Mouse (Mus musculus) megakaryocyte-erythroid progenitor cell, adult 5-6 weeks (primary cell): ENCODE results near the gene Dvl2. TPM values are rescaled to one million over a fixed set of nuclear protein-coding genes. Genes with fewer than 3 reads are reported as not detected.

Source experiments
- ATAC-seq: replicated peaks from 2 replicates; pipeline ENCODE4 v1.8.0; 2016; ENCODE audit warnings: mild to moderate bottlenecking, inconsistent platforms; ENCODE audit not compliant: severe bottlenecking, poor library complexity, low FRiP score, low TSS enrichment
- total RNA-seq, 2 experiments: library from RNA; stranded (forward) in 1 of 2; stranded (reverse) in 1 of 2; fragments of 200-1000, 215-1000 nt in 1 of 2; fragments of >200 nt in 1 of 2; fragmentation: Nextera tagmentation in 1 of 2; gene quantifications; 2 replicates each; pipeline ENCODE4 v1.2.3; 2014 to 2017

Gene Dvl2
- total RNA-seq, 2 experiments from 2014 or later = 20.8 to 30.0 TPM

DNA sequence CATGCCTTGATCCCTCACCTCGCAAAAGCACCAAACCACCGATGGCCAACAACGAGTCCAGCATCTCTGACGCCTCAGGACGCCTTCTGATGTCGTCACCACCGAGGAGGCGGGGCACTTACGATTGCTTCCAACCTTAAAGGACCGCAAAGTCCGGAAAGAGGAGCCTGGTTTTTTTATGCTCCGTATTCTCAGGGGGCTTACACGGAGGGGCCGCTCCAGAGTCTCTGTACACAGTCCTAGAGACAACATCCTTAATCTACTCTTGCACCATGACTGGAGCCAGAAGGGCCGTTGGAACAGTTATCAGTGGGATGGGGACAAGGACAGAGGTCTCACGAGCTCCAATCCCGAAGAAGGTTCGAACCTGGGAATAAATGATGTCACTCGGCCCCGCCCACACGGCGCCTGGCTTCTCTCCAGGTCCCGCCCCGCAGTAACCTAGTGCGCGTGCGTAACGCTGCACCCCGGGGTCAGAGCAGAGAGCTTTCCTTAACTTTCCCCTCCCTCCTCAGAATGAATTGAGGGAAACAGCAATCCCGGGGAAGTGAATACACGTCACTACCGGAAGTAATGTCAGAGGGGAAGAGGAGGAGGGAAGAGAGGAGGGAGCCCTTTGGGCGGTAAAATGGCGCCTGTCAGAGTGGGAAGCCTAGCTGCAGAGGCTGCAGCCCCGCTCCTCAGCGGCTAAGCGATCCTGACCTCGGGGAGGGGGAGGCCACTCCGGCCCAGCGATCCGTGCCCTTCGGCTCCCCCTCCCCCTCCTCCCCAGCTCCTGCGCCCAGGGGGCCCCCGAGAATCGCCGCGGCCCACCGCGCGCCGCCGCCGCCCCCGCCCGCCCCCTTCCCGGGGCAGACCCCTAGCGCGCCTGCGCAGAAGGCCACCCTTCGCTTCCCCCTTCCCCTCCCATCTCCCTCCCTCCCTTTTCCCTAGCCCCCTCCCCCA, 19.9 kb upstream of the Dvl2 start:
- ATAC-seq = peak; percentile 89

DNA sequence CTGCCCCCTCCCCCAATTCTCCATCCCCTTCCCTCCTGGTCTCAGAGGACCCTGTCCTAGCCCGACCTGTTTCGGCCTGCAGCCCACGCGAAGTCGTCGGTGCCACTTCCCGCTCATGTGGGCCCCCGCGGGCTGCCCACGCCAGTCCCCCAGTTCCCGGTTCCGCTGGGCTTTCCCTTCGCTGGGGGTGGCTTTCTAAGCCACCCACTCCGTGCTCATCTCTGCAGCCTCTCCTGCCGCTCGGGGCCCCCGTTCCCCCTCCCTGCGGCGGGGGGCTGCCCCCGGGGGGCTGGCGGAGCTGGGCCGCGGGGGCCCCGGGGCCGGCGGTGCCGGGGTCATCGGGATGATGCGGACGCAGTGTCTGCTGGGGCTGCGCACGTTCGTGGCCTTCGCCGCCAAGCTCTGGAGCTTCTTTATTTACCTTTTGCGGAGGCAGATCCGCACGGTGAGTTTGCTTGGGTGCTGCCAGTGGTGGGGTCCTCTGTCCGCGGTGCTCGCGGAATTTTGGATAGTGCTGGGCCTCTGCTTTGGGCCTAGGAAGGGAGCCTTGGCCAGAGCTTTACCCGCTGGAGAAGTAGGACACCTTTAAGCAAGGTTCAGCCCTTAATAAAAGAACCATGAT, 19.1 kb upstream of the Dvl2 start, which contains the start of gene Ctdnep1:
Gene Ctdnep1, plus strand, starts transcription at position 16 of the 622 bp plus-strand sequence.
- no peak for ATAC-seq

DNA sequence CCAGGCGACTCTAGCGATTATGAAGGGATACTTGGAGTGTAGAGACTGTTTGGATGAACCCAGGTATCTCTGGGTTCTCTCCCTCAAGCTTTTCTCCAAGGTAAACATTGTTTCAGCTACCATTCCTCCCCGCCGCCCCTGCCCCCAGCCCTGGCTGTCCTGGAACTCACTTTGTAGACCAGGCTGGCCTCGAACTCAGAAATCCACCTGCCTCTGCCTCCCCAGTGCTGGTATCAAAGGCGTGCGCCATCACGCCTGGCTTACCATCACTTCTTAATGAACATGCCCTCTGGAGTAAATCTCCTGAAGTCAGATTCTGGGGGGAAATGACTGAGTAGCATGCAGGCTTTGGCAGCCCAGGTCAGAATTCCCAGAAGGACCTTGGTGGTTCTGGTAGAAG, 18.2 kb upstream of the Dvl2 start, which contains the start of gene Elp5:
Gene Elp5, minus strand, starts transcription at position 293 of the 400 bp plus-strand sequence.
- no peak for ATAC-seq

GRCm38 (mm10) chr11:69982877-69983276, 17.5 kb upstream of the Dvl2 start:
- ATAC-seq = 0 out of 2 replicates have a peak, but pooled peaks have one; percentile 27

DNA sequence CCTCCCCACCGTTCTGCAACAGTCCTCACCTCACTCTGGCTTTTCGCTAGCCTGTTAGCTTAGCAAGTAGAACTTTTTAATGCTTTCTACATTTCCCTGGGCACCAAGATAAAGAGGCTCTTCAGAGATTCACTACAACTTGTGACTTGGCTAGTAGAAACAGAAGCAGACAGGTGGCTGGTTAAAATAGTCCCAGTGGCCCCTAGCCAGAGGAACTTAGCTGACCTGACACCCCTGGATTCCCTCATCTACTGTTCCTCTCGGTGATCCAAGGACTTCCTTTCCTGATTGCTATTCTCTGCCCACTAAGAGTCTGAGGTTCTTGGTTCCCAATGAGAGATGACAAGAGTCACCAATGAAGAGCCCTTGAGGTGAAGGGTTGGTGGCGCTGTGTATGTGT, 17.0 kb upstream of the Dvl2 start:
- ATAC-seq = no peak

DNA sequence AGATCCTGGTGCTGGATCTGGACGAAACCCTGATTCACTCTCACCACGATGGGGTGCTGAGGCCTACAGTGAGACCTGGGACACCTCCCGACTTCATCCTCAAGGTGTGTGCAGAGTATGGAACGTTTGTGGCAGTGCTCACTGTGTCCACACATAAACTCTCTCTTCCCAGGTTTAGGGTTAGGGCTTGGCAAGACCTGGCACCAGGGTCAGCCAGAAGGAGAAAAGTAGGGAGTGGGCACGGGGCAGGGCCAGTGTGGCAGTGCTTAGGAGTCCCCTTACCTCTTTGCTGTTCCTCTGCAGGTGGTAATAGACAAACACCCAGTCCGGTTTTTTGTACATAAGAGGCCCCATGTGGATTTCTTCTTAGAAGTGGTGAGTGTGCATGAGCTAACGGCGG, 16.0 kb upstream of the Dvl2 start:
- ATAC-seq = no peak

GRCm38 (mm10) chr11:69989949-69990348, 10.4 kb upstream of the Dvl2 start:
- no peak for ATAC-seq

GRCm38 (mm10) chr11:69990850-69991691, 9.3 kb upstream of the Dvl2 start, which contains the start of gene Gabarap:
Gabarap (plus strand) TSS chr11:69991143.
- ATAC-seq = peak; percentile 68

DNA sequence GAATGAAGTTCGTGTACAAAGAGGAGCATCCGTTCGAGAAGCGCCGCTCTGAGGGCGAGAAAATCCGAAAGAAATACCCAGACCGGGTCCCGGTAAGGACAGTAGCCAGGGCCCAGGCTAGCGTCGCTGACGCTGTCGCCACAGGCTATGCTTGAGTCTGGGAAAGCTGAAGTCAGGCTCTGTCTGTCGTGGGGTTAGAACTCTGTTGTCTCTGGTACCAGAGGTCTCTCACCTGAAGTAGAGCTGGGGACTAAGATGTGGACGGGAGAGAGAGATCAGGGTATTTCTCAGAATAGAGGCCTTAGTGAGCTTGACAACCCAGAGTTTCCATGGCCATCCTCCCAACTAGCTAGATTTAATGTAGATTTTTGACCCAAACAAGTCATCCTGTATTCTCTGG, 8.7 kb upstream of the Dvl2 start:
- ATAC-seq = no peak

- ATAC-seq = no peak
These were observed 8.0 kb upstream of the Dvl2 start for GRCm38 (mm10) chr11:69992396-69992795.

DNA sequence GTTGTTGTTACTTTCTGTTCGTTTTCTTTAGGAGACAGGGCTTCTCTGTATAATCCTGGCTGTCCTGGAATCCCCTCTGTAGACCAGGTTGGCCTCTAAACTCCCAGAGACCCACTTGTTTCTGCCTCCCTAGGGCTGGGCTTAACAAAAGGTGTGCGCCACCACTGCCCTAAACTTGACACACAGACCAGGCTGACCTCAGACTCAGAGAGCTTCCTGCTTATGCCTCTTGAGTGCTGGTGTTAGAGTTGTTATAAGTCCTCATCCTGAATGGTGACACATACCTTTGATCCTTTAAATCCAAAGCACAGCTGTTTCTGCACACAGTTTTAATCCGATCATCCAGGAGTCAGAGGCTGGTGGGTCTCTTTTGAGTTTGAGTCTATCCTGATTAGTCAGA, 7.5 kb upstream of the Dvl2 start:
- ATAC-seq = no peak

GRCm38 (mm10) chr11:69994401-69995090, 5.8 kb upstream of the Dvl2 start:
- no peak for ATAC-seq

- ATAC-seq = peak; percentile 73
These were observed 4.9 kb upstream of the Dvl2 start, which contains the start of gene Phf23 for GRCm38 (mm10) chr11:69995391-69995960. Phf23 (plus strand) TSS chr11:69995777.

- ATAC-seq = no peak
These were observed 4.0 kb upstream of the Dvl2 start for GRCm38 (mm10) chr11:69996161-69997061.

DNA sequence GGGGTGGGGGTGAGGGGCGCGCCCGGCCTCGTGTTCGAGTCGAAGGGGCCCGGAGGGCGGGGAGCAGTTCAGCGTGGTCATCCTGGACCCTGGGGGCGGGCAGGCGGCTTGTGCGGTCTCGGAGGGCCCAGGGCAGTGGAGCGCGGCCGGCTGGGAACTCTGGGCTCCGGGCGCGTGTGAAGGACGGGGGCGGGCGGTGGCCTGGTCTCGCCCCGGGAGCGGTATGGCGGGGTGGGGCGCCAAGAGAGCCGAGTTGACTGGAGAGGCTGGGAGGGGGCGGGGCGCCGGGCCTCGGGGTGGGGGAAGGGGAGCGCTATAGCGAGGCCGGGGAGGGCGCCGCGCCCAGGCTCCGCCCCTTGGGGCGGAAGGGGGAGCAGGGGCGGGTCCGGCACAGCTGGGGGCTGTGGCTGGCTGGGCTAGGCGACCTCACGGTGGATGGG, 3.3 kb upstream of the Dvl2 start:
- ATAC-seq = peak; percentile 46

- no peak for ATAC-seq
These were observed 1.6 kb upstream of the Dvl2 start for GRCm38 (mm10) chr11:69998567-69999491.

- ATAC-seq = no peak
These were observed 729 bp upstream of the Dvl2 start for GRCm38 (mm10) chr11:69999666-70000065.
